Mouse (Mus musculus) stomach, adult 2 months (tissue): ENCODE results near the gene Mybl2. TPM values are rescaled to one million over a fixed set of nuclear protein-coding genes. Genes with fewer than 3 reads are reported as not detected.

Source experiments
- polyA plus RNA-seq: library from polyadenylated mRNA; depleted of rRNA; stranded (reverse); fragments of >200 nt; gene quantifications from 2 replicates; pipeline ENCODE4 v1.2.3, GENCODE M21; 2012; rRNA removed

The Mybl2 gene
- 2.1 and 2.2 TPM in 2 replicates for polyA plus RNA-seq

GRCm38 (mm10) chr2:163054335-163054840 is at the start of gene Mybl2:
TSS of gene Mybl2 (plus strand) at chr2:163054687.

DNA sequence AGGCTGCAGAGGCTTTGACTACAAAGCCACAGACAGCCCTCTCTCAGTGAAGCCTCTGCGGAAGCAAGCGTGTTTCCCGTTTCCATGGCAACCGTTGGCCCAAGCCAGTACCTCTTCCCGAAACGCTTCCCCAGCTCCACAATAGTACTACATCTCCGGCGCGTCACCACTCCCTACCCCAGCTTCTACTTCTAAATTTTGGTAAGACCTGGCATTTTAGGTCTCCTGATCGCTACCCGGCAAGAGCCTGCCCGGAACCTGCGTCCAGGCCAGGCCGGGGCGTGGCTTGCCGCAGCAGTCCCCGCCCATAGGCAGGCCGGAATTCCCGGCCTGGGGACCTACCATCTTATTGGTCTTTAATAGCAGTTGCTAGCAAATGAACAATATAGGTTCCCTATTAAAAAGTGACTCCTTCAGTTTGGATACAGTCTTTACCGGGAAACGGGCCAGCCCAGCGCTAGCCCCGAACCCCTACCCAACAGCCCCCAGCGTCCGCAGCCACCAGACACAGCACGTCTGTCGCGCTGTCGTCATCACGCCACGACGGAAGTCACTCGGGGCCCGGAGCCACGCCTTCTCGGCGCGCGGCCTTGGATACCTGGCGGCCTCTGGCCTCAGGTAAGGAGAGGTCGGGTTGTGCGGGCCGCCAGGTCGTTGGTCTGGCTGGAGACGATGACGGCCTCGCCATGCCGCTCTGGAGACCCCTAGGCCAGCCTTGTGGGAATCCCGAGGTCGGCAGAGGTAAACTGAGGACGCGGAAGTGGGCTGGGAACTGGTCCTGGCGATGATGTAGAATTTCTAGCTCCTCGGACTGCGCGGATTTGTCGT is 37.4 kb upstream of the Mybl2 start, which contains the start of gene Ift52:
Gene Ift52 (plus strand): TSS at position 439 of the 828 bp plus-strand sequence.

GRCm38 (mm10) chr2:163087728-163088127 is 33.2 kb downstream of the Mybl2 start, which contains the start of gene Gtsf1l:
TSS of gene Gtsf1l (minus strand) at chr2:163087855.

Other genes starting within 250 kb of the Mybl2 start
- 69.8 and 73.8 TPM in 2 replicates for gene Srsf6, start 123.2 kb upstream of the Mybl2 start, polyA plus RNA-seq
- 0.55 TPM in 1 of 2 replicates, not detected in the other for gene L3mbtl1, start 111.2 kb upstream of the Mybl2 start, polyA plus RNA-seq
- gene Sgk2, start 67.4 kb upstream of the Mybl2 start, polyA plus RNA-seq = 3.9 and 4.4 TPM in 2 replicates
- 5.9 and 7.1 TPM in 2 replicates for gene Ift52, start 37.3 kb upstream of the Mybl2 start, polyA plus RNA-seq
- gene Gtsf1l, start 33.2 kb downstream of the Mybl2 start, polyA plus RNA-seq = not detected in 2 replicates
- gene Tox2, start 148.4 kb downstream of the Mybl2 start, polyA plus RNA-seq = 5.1 and 6.1 TPM in 2 replicates